Mouse (Mus musculus): ENCODE measurements around the gene Gm3336. TPM values are rescaled to one million over a fixed set of nuclear protein-coding genes. Genes with fewer than 3 reads are reported as not detected.
A peak's percentile ranks its signal among the peaks of the same experiment; 100 is the strongest.

The Gm3336 gene
- polyA plus RNA-seq, 1 experiment, result not detected

DNA sequence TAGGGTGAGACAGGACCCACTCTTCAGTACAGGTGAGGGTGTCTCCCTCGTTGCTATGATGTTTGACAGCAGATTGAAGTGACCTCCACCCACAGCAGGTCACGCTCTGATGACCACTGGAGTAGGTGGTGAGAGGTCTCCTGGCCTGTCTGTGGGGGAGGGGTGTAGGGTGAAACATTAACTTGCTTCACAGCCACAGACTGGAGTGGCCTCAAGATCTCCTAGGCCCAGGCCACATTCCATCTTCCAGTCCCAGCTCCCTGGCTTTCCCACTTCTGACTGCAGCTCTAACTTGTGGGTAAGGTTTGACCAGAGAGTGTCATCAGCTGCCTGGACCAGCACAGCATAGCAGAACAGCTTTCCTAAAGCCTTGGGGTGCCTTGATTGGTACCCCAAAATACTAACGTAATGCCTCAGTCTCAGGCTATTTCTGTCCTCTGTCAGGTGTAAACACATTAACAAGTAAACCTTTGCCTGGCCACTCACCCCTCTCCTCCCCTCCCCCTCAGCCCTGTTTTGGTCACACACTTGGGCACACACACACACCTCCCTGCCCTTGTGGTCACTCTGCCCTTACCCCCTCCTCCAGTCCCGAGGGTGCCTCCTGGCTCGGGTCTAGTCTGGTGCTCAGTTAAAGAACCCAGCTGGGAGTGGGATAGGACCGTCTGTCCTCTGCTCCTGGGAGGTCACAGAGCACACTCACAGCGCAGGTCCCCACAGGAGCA lies 5.3 kb downstream of the Gm3336 start, which contains the start of gene Pde4c:
Gene Pde4c, plus strand, starts transcription at position 235 of the 725 bp plus-strand sequence.
- Histone ChIP-seq H3K4me3 (replicated peaks) (peak within 1 kb of the TSS; percentile 34), H3K36me3 (ENCODE audit: control insufficient read depth) (no peaks in the 10 kb centered on the region), H3K27me3 (ENCODE audit: control insufficient read depth) (peaks cover 27% of the 10 kb centered on the region), H3K4me1 (ENCODE audit: control insufficient read depth) (peaks cover 2% of the 10 kb centered on the region), H3K9me3 (ENCODE audit: control insufficient read depth, low read length) (no peaks in the 10 kb centered on the region)
- TF ChIP-seq GATA1 (IDR thresholded peaks at IDR 0.05; ENCODE audit: low read length) (no peak), TAL1 (IDR thresholded peaks at IDR 0.05; ENCODE audit: low read length) (no peak)

DNA sequence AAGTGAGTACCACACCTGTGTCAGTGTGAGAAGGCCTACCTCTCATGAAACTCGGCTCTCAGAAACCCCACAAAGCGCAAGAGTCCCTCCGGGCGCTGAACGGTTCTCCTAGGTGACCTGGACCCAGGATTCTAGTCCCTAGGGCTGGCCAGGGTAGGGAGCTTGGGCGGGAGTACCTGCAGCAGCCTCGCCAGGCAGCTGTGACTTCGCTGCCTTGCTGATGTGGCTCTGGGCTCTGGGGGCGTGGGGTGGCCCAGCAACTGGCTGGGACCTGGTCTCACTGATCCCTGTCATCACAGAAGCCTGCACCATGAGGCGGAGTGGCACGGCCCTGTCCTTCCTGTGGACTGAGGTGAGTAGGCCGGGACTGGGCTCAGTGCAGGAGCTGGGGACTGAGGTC lies 5.9 kb downstream of the Gm3336 start:
- H3K27me3 ChIP-seq (ENCODE audit: control insufficient read depth), result peaks cover 32% of the 10 kb centered on the region
- H3K4me3 ChIP-seq (replicated peaks), result peak overlapping the region; percentile 10
- TF ChIP-seq TAL1 (IDR thresholded peaks at IDR 0.05; ENCODE audit: low read length), result no peak
- TF ChIP-seq GATA1 (IDR thresholded peaks at IDR 0.05; ENCODE audit: low read length), result no peak
- peaks cover 2% of the 10 kb centered on the region for H3K4me1 ChIP-seq (ENCODE audit: control insufficient read depth)
- no peaks in the 10 kb centered on the region for H3K36me3 ChIP-seq (ENCODE audit: control insufficient read depth)
- no peaks in the 10 kb centered on the region for H3K9me3 ChIP-seq (ENCODE audit: control insufficient read depth, low read length)

DNA sequence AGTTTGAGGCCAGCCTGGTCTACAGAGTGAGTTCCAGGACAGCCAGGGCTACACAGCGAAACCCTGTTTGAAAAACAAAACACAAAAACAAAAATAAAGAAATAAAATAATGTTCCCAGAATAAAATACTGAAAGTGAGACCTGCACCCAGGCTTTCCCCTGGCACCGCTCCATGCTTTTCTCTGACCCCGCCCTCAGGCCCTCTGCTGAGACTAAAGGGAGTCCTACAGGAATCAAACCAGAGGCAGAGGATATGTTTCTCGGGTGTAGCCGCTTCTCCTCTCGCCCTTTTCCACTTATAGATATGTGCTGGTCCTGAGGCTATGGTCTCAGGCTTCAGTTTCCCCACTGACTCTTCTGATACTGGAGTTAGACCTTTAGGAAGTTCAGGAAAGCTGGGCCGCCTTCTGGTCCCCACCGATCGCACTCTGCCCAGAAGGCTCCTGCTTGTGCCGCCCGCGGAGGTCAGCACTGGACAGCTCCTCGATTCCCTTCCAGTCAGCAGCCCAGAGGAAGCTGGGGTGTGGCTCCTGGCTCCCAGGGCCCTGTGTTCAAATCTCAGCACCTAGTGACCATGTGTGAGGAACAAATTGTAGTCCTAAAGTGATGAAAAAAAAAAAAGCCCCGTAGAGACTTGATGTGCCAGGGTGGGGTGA lies 7.6 kb downstream of the Gm3336 start:
- peaks cover 39% of the 10 kb centered on the region for H3K27me3 ChIP-seq (ENCODE audit: control insufficient read depth)

GRCm38 (mm10) chr8:70726721-70727120 lies 8.4 kb downstream of the Gm3336 start:
- H3K4me1 ChIP-seq (ENCODE audit: control insufficient read depth), result peaks cover 7% of the 10 kb centered on the region
- H3K9me3 ChIP-seq (ENCODE audit: control insufficient read depth, low read length), result no peaks in the 10 kb centered on the region
- H3K36me3 ChIP-seq (ENCODE audit: control insufficient read depth), result no peaks in the 10 kb centered on the region
- TF ChIP-seq GATA1 (IDR thresholded peaks at IDR 0.05; ENCODE audit: low read length) (no peak), TAL1 (IDR thresholded peaks at IDR 0.05; ENCODE audit: low read length) (no peak)
- H3K27me3 ChIP-seq (ENCODE audit: control insufficient read depth), result peaks cover 44% of the 10 kb centered on the region
- no peak overlapping the region for H3K4me3 ChIP-seq (replicated peaks)

More for the DNA sequence above, 7.6 kb downstream of the Gm3336 start:
- H3K4me3 ChIP-seq (replicated peaks), result no peak overlapping the region
- H3K9me3 ChIP-seq (ENCODE audit: control insufficient read depth, low read length), result no peaks in the 10 kb centered on the region
- TF ChIP-seq GATA1 (IDR thresholded peaks at IDR 0.05; ENCODE audit: low read length) (no peak), TAL1 (IDR thresholded peaks at IDR 0.05; ENCODE audit: low read length) (no peak)
- H3K4me1 ChIP-seq (ENCODE audit: control insufficient read depth), result peaks cover 7% of the 10 kb centered on the region
- H3K36me3 ChIP-seq (ENCODE audit: control insufficient read depth), result no peaks in the 10 kb centered on the region

- H3K4me1 ChIP-seq (ENCODE audit: control insufficient read depth), result peaks cover 7% of the 10 kb centered on the region
- no peaks in the 10 kb centered on the region for H3K36me3 ChIP-seq (ENCODE audit: control insufficient read depth)
- H3K27me3 ChIP-seq (ENCODE audit: control insufficient read depth), result peaks cover 51% of the 10 kb centered on the region
- TF ChIP-seq TAL1 (IDR thresholded peaks at IDR 0.05; ENCODE audit: low read length) (no peak), GATA1 (IDR thresholded peaks at IDR 0.05; ENCODE audit: low read length) (no peak)
- no peaks in the 10 kb centered on the region for H3K9me3 ChIP-seq (ENCODE audit: control insufficient read depth, low read length)
- peak overlapping the region; percentile 23 for H3K4me3 ChIP-seq (replicated peaks)
Measured at GRCm38 (mm10) chr8:70729808-70730475, 11.6 kb downstream of the Gm3336 start.

DNA sequence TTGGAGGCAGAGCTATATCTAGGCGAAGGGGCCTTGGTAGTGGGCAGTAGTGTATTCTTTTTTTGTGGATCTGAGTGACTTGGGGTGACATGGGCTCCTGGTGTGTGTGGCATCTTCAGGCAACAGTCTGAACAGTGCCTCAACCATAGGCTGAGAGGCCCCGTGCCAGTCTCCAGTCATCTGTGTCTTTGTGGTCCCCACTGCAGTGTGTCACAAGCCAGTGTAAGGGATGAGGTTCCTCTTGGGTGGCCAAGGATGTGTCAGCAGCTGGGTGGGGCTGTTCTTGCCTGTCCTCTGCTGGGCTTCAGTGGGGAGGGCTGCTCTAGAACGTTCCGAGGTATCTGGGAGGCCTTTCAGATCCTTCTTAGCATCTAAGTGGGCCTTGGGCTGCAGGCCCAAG lies 12.6 kb downstream of the Gm3336 start:
- no peaks in the 10 kb centered on the region for H3K9me3 ChIP-seq (ENCODE audit: control insufficient read depth, low read length)
- H3K4me3 ChIP-seq (replicated peaks), result no peak overlapping the region
- TF ChIP-seq GATA1 (IDR thresholded peaks at IDR 0.05; ENCODE audit: low read length) (no peak), TAL1 (IDR thresholded peaks at IDR 0.05; ENCODE audit: low read length) (no peak)
- H3K27me3 ChIP-seq (ENCODE audit: control insufficient read depth), result peaks cover 54% of the 10 kb centered on the region
- H3K36me3 ChIP-seq (ENCODE audit: control insufficient read depth), result no peaks in the 10 kb centered on the region
- H3K4me1 ChIP-seq (ENCODE audit: control insufficient read depth), result peaks cover 7% of the 10 kb centered on the region

DNA sequence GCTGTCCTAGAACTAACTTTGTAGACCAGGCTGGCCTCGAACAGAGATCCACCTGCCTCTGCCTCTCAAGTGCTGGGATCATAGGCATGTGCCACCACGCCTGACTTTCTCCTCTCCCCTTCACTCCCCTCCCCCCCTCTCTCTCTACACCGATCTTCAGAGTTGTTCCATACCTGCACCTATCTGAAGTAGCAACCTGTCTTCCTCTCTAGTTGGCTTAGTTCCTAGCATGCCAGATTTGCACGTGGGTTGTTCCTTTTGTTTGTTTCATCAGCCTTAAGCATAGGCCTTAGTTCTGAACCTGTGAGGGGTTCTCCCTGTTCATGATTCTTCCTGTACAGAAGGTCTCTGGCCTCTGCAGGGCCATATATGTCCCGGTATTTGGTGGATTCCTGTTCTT lies 19.4 kb downstream of the Gm3336 start:
- no peak for TF ChIP-seq GATA1 (IDR thresholded peaks at IDR 0.05; ENCODE audit: low read length)
- TF ChIP-seq TAL1 (IDR thresholded peaks at IDR 0.05; ENCODE audit: low read length), result no peak
- Histone ChIP-seq H3K4me1 (ENCODE audit: control insufficient read depth) (no peaks in the 10 kb centered on the region), H3K27me3 (ENCODE audit: control insufficient read depth) (peaks cover 52% of the 10 kb centered on the region), H3K9me3 (ENCODE audit: control insufficient read depth, low read length) (no peaks in the 10 kb centered on the region), H3K4me3 (replicated peaks) (no peak overlapping the region), H3K36me3 (ENCODE audit: control insufficient read depth) (no peaks in the 10 kb centered on the region)

- Histone ChIP-seq H3K4me3 (replicated peaks) (no peak overlapping the region), H3K27me3 (ENCODE audit: control insufficient read depth) (peaks cover 55% of the 10 kb centered on the region), H3K4me1 (ENCODE audit: control insufficient read depth) (no peaks in the 10 kb centered on the region), H3K9me3 (ENCODE audit: control insufficient read depth, low read length) (no peaks in the 10 kb centered on the region; the same call in 1 of the 2 replicates), H3K36me3 (ENCODE audit: control insufficient read depth) (no peaks in the 10 kb centered on the region)
- TF ChIP-seq TAL1 (IDR thresholded peaks at IDR 0.05; ENCODE audit: low read length), result no peak
- no peak for TF ChIP-seq GATA1 (IDR thresholded peaks at IDR 0.05; ENCODE audit: low read length)
Measured at GRCm38 (mm10) chr8:70738211-70738610, 19.9 kb downstream of the Gm3336 start.

GRCm38 (mm10) chr8:70741661-70742060 lies 23.3 kb downstream of the Gm3336 start:
- Histone ChIP-seq H3K27me3 (ENCODE audit: control insufficient read depth) (peaks cover 86% of the 10 kb centered on the region), H3K4me3 (replicated peaks) (no peak overlapping the region), H3K4me1 (ENCODE audit: control insufficient read depth) (peaks cover 4% of the 10 kb centered on the region), H3K36me3 (ENCODE audit: control insufficient read depth) (no peaks in the 10 kb centered on the region), H3K9me3 (ENCODE audit: control insufficient read depth, low read length) (no peaks in the 10 kb centered on the region; the same call in 1 of the 2 replicates)
- TF ChIP-seq GATA1 (IDR thresholded peaks at IDR 0.05; ENCODE audit: low read length) (no peak), TAL1 (IDR thresholded peaks at IDR 0.05; ENCODE audit: low read length) (no peak)

Data from erythroblast, embryonic 14.5 days (primary cell).